Mouse (Mus musculus): ENCODE results near the gene Rnf213.
"Not testable (repeated sequence)": the region's sequence is repeated elsewhere in the genome, so short reads cannot be mapped to it uniquely, and the experiment has no call there.

The Rnf213 gene

GRCm38 (mm10) chr11:119392800-119393482, at the start of gene Rnf213:
TSS of gene Rnf213 (plus strand) at chr11:119393100.
- peak; percentile 53; the same call in 1 of the 2 replicates for ATAC-seq (ENCODE audit: low TSS enrichment)

- no peak for ATAC-seq (ENCODE audit: low TSS enrichment)
These were observed 48.7 kb upstream of the Rnf213 start for GRCm38 (mm10) chr11:119344178-119344577.

- ATAC-seq (ENCODE audit: low TSS enrichment) = no peak
These were observed 48.0 kb upstream of the Rnf213 start for GRCm38 (mm10) chr11:119344865-119345264.

- no peak for ATAC-seq (ENCODE audit: low TSS enrichment)
These were observed 45.8 kb upstream of the Rnf213 start for GRCm38 (mm10) chr11:119347125-119347524.

- no peak for ATAC-seq (ENCODE audit: low TSS enrichment)
These were observed 40.8 kb upstream of the Rnf213 start for GRCm38 (mm10) chr11:119352113-119352512.

GRCm38 (mm10) chr11:119353946-119354345, 39.0 kb upstream of the Rnf213 start:
- no peak for ATAC-seq (ENCODE audit: low TSS enrichment)

GRCm38 (mm10) chr11:119354798-119355442, 38.0 kb upstream of the Rnf213 start:
- no peak for ATAC-seq (ENCODE audit: low TSS enrichment)

GRCm38 (mm10) chr11:119355443-119356385, 37.2 kb upstream of the Rnf213 start, which contains the start of the genes Sgsh and Slc26a11:
TSS of gene Sgsh (minus strand) at chr11:119355536.
TSS of gene Slc26a11 (plus strand) at chr11:119355557.
- ATAC-seq (ENCODE audit: low TSS enrichment) = peak; percentile 88; the same call in 1 of the 2 replicates

GRCm38 (mm10) chr11:119359089-119359488, 33.8 kb upstream of the Rnf213 start:
- no peak for ATAC-seq (ENCODE audit: low TSS enrichment)

GRCm38 (mm10) chr11:119362769-119363533, 29.9 kb upstream of the Rnf213 start:
- no peak for ATAC-seq (ENCODE audit: low TSS enrichment)

GRCm38 (mm10) chr11:119363534-119364145, 29.3 kb upstream of the Rnf213 start:
- peak; percentile 65; the same call in 1 of the 2 replicates for ATAC-seq (ENCODE audit: low TSS enrichment)

- no peak for ATAC-seq (ENCODE audit: low TSS enrichment)
These were observed 17.5 kb upstream of the Rnf213 start for GRCm38 (mm10) chr11:119375425-119375824.

- no peak for ATAC-seq (ENCODE audit: low TSS enrichment)
These were observed 15.6 kb upstream of the Rnf213 start for GRCm38 (mm10) chr11:119377326-119377725.

- no peak for ATAC-seq (ENCODE audit: low TSS enrichment)
These were observed 14.3 kb upstream of the Rnf213 start for GRCm38 (mm10) chr11:119378551-119378950.

- ATAC-seq (ENCODE audit: low TSS enrichment) = no peak
These were observed 11.1 kb upstream of the Rnf213 start for GRCm38 (mm10) chr11:119381631-119382337.

- no peak for ATAC-seq (ENCODE audit: low TSS enrichment)
These were observed 10.5 kb upstream of the Rnf213 start for GRCm38 (mm10) chr11:119382338-119382850.

- no peak for ATAC-seq (ENCODE audit: low TSS enrichment)
These were observed 8.0 kb upstream of the Rnf213 start for GRCm38 (mm10) chr11:119384904-119385303.

- ATAC-seq (ENCODE audit: low TSS enrichment) = no peak
These were observed 6.6 kb upstream of the Rnf213 start for GRCm38 (mm10) chr11:119386306-119386705.

GRCm38 (mm10) chr11:119387273-119387672, 5.6 kb upstream of the Rnf213 start:
- ATAC-seq (ENCODE audit: low TSS enrichment) = not testable (repeated sequence)

GRCm38 (mm10) chr11:119389851-119390270, 3.0 kb upstream of the Rnf213 start:
- peak; percentile 80; the same call in 1 of the 2 replicates for ATAC-seq (ENCODE audit: low TSS enrichment)

Data from frontal cortex, adult (tissue).